Mouse (Mus musculus) right cerebral cortex, postnatal 14 days (tissue): ENCODE results near the gene Coro7.
"Not testable (repeated sequence)": the region's sequence is repeated elsewhere in the genome, so short reads cannot be mapped to it uniquely, and the experiment has no call there.

Source experiments
- DNase-seq: peaks from one replicate; pipeline ENCODE4 v3.0.0; 2022

Coro7 gene

DNA sequence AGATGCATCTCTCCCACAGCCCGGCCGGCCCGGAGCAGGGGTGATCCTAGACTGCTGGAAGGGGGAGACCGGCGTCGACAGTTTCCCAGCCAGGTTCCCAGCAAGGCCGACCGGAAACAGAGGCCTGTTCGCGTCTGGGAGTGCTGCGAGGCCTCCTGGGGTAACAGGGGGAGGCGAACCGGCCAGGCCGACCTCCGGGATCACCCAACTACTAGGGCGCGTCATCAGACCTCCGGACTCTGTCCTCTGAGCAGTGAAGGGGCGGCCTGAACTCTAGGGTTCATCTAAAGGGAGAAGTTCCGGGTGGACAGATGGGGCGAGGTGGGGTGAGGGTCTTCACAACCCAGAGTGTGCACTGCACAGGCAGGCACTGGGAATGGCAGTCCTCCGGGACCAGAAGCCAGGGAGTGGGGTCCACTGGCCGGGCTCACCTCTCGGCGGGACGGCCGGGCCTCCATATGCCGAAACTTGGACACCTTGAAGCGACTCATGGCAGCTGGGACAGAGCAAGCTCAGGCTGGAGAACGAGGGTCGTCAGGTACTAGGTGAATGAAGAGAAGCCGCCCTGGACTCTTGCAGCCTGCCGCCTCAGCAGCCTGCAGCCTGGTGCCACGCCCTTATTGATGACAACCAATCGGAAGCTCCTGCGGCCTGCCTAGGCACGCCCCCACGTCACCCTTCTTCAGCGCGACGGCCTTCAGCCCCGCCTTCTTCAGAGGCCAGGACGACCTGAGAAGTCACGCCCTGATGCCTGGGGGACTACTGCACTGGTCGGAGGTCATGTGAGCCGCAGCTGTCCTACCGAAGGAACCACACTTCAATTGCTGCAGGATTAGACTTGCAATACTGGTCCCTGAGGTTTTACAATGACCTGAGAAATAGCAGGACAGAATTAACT, at the start of gene Coro7:
Gene Coro7, minus strand, starts transcription at position 657 of the 898 bp plus-strand sequence.
- DNase-seq: peak; percentile 81

DNA sequence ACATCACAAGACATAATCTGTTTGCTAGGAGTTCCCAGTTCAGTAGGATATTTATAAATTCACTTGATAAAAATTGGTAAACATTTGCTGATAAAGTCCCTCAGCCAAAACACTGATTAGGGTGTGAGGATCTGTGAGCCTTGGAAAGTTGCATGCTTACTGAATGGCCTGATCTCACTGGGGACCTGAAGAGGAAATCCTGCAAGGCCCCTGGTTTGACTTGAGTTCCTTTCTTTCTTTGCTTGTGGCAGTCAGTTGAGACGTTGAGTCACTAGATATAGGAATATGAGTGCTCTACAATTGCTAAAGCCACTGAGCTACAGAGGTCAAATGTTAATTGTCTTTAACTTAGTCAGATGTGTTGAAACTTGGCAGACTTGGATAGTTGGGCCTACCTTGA, 48.4 kb upstream of the Coro7 start:
- DNase-seq: no peak

DNA sequence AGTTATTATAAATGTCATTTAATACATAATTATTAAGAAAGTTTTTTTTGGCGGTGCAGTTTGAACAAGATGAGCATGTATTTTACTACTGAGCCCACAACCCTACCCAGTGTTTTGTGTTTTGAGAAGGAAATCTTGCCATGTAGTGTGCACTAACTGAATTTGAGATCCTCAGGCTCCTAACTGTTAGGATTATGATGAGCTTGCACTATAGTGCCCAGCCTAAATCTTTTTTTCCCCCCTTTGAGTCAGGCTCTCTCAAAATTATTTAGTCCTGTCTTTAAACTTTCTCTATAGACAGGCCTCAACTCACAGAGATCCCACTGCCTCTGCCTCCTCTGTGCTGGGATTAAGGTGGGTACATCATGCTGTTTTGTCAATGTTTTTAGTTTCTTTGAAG, 47.9 kb upstream of the Coro7 start:
- no peak for DNase-seq

DNA sequence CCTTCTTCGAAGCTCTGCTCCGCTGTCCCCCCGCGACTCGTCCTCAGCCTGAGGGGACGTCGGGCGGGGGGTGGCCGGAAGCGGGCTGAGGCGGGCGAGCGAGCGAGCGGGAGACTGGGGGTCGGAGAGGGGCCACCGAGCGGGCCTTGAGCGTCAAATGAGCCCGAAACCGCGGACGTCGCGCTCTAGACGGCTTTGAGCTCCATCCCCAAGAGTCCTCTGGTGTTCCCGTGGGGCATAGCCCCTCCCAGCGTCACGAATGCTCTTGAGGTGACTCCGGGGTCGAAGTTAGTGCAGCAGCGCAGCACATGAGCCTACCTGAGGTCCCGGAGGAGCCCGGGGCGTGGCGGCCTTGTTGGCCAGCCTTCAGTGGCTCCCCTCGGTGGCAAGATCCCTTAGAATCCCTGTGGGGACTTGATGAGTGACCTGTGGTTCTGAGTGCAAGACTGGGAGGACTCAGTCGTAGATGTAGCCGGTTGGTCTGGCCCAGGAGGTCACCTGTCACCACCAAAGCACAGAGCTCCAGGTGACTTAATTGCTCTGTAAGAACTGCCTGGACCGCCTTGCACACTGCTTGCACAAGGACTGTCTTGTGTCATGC, 47.1 kb upstream of the Coro7 start:
- peak; percentile 26 for DNase-seq

DNA sequence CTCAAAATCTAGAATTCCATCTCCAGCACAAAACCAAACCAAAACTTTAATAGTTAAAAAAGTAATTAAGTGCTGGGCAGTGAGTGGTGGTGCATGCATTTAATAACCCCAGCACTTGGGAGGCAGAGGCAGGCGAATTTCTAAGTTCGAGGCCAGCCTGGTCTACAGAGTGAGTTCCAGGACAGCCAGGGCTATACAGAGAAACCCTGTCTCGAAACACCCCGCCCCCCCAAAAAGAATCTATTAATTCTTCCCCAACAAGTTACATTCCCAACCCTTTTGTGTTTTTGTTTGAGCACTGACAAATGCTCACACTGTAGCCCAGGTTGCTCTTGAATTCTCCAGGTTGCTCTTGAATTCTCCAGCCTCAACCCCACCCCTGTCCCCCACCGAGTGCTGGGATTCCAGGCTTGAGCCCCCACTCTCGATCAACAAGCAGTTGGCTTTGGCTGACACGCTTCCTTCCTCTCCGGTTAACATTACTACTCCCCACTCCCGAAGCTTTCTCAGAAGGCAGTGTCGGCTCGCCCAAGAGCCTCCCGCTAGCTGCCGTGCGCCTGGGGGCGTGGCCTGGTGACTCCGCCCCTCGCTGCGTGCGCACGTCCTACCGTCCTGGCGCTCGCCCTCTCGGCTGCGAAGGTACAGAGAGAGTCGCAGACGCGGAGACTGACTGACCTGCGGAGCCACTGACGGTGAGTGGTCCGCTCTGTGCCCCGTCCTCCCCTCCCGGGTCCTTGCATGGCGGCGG, 46.4 kb upstream of the Coro7 start, which contains the start of gene Hmox2:
Gene Hmox2, plus strand, starts transcription at position 582 of the 748 bp plus-strand sequence.
- DNase-seq: peak; percentile 92

DNA sequence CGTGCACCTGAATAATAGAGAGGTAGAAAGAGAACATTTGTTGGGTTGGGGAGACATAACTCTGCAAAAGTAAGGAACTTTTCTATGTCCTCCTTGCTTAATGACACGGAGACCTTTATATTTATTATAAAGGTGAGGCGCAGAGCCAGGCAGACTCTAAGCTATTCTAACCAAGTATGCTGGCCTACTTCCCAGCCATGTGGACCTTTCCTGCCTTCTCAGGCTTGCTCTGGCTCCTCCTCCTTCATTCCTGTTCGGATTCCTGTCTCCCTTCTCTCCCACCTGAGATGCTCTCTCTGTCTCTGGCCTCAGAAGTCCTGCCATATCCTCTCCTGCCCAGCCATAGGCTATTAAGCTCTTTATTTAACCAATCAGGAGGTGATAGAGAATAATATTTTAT, 45.7 kb upstream of the Coro7 start:
- DNase-seq: no peak

DNA sequence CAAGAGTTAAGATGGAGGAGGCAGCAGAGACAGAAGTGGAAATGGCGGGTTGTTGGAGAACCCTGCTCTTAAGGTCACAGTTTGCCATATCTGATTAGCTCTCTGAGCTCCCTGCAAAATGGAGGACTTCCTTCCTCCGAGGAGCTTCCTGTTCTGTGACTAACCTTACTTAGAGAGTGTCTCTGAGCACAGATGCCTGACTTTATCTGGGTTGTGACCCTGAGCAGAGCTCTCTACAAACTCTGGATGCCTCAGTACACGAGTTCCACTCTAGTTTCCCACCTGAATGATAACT, 43.3 kb upstream of the Coro7 start:
- no peak for DNase-seq

DNA sequence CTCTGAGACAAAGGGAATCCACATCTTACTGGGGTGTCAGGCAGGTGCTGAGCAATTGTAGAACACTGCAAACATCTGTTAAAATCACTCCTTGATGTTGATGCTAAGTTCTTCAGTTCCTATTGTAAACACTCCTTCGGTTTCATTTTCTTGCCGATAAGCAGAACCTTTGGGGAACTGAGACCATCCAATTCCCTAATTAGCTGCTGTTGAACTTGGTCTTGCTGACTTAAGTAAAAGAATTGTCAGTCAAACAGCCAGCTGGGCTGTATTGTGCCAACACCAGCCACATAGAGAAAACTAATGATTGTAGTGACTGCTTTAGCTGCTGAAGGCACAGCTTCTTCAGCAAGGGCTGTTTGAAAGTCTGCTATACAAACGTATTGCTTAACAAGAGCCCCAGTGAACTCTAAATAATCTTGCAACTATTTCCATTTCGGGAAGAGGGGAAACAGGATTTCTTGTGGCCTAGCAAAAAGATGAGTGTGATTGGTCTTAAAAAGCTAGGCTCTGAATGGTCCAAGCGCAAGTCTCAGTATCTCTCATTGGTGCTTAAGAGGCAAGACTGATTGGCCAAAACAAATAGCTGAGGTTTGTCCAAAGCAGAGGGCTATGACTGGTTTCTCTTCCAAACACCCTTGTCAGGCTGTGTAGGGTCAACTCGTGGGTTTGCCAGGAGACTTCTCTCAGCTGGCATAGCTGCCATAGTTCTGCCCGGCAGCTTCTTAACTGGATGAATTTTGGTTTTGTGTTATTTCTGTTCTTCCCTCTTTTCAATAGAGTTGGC, 42.7 kb upstream of the Coro7 start:
- no peak for DNase-seq

DNA sequence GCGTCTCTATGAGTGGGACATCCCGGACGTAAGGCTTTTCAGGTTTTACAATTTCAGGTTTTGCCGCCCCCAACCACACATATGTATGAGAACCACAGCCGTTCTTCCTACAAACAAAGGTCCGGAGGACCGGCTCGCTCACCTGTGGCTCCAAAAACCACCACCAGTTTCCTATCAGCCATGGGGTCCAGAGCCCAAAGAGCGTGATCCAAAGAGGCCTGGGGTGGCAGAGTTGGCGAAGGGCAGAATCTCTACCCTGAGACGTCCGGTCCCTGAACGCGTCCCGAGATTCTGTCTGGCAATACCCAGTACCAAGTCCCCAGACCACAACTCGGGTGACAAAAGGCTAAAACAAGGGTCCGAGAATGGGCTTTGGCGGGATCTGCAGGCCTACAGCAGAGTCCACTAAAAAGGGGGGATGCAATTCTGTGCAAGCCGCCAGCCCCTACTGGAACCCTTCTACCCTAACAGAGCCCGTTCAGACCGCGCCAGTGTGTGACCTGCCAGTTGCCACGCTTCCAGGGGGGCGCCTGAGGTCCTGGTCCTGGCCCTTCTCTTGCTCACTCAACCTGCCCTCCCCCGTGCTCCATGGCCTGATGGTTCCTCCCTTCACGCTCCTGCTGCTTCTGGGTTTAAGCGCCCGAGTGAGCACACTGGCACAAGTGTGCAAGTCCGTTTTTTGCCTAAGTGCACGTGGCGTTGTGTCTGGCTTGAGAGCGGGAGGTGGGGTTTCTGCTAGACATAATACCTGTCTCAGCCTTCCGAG, 39.4 kb upstream of the Coro7 start, which contains the start of gene Nmral1:
Gene Nmral1, minus strand, starts transcription at position 604 of the 766 bp plus-strand sequence.
- peak; percentile 54 for DNase-seq

DNA sequence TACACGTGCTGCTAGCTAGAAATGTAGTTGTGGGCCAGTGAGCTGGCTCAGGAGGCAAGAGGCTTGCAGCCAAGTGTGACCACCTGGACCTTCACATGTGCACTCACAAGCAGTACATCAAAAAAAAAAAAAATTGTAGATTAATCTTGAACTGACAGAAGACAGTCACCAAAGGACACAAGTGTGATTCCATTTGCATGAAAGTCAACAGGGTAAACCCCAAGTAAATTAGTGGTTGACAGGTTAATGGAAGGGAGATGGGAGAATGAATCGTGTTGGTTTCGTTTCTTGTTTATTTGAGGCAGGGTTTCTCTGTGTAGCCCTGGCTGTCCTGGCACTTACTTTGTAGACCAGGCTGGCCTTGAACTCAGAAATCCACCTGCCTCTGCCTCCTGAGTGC, 38.3 kb upstream of the Coro7 start:
- DNase-seq: no peak

DNA sequence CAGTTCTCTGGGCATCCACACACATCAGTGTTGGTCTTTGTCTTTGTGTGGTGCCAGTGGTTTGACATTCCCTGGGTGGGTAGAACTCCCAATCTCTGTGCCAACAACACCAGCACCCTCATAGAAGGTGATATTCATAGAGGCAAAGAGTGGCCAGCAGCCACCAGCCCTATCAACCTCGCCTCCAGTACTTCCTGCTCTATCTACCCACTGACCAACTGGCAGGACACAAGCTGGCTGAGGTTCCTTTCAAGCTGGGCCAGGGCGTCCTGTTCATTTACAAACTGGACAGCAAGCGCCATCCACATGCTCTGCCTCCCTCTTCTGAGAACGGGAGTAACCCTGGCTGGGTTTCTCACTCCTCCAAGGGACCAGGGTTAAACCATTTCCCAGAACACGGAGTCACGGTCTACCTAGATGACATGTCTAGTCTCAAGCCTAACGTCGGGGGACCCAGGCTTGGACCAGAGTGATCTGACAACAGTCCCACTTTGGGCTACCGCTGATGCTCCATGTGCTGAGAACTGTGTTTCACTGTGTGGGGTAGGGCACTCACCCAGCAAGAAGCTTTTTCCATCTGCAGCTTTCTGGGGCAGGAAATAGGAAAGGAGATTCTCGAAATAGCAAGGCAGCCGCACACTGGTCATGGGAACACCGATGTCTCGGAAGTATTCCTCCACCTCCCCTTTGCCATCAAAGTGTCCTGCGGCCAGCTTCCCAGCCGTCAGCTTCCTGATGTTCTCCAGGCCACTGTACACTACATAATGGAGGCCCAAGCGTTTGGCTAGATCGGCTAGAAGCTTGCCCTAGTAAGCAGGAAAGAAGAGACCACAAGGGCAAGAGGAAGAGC, 34.5 kb upstream of the Coro7 start:
- DNase-seq: no peak

DNA sequence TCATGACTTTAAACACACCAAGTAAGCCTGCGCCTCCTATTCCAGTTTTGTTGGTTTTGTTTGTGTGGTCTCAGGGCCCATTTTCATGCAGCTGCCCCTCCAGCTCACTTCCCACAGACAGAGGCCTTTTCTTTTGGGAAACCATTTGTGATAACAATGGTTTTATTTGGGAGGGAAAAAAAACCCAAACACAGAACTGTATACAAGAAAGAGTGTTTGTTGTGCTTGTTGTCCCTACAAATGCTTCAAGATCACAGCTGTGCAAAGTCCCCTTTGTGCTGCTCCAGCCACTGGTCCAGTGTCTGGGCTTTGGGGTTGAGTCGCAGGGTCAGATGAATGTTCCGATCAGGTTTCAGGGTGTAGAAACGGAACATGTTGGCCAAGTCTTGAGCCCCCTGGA, 31.6 kb upstream of the Coro7 start:
- no peak for DNase-seq

DNA sequence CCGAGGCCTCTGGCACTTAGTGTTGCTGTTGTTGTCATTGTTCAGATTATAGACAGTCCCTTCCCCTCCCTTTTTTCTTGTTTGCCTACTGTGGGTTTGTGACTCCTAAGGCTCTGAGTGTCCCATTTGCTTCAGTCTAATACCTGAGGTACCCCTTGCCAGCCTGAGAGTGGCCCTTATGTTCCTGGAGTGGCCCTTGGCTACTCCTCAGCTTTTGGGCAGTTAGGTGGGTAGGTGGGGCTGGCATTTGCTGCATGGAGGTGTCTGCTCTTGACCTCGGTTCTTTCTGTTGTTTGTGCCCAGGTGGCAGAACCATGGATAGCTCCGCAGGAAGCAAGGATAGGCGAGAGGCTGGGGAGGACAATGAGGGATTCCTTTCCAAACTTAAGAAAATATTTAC, 26.0 kb upstream of the Coro7 start:
- DNase-seq: no peak

DNA sequence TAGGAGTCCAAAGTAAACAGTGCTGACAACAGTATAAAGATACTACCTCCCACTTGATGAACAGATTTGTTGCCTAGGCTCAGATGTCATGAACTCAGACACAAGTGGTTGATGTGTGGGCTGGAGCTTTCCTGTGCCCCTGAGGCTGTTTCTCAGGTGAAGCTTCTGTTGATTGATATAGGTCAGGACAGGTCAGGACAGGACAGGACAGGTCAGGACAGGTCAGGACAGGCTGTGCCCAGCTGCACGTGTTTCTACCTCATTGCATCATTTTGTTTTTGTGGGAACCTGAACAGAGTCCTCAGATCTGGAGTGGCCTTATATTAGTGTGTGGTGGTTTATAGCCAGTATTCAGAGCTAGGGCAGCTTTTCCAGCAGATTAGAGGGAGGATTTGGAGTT, 23.1 kb upstream of the Coro7 start:
- no peak for DNase-seq

DNA sequence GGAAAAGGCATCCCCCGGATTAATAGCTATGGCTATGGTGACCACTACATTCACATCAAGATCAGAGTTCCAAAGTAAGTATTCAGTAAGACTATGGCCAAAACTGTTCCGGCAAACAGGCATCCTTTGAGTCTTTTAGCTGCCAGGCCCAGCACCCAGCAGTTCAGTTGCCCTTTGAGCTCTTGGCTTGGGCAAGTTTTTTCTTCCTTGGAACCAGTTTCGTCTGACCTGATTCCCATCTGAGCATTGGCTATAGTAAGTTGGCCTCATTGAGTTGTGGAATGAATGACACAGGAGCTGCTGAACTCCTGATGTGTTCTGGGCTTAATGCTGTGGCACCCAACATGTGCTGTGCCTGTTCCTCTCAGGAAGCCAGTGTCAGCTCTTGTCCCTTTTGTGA, 21.6 kb upstream of the Coro7 start:
- no peak for DNase-seq

DNA sequence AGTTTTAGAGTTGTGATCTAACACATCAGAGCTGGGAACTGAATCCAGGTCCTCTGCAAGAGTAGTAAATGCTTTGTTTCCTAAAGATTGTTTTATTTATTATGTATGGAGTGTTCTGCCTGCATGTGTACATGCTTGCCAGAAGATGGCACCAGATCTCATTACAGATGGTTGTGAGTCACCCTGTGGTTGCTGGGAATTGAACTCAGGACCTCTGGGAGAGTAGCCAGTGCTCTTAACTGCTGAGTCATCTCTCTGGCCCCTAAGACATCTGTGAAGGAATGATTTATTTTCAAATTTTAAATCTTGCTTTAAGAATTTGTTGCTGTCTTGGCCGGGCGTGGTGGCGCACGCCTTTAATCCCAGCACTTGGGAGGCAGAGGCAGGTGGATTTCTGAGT, 9.8 kb upstream of the Coro7 start:
- not testable (repeated sequence) for DNase-seq

DNA sequence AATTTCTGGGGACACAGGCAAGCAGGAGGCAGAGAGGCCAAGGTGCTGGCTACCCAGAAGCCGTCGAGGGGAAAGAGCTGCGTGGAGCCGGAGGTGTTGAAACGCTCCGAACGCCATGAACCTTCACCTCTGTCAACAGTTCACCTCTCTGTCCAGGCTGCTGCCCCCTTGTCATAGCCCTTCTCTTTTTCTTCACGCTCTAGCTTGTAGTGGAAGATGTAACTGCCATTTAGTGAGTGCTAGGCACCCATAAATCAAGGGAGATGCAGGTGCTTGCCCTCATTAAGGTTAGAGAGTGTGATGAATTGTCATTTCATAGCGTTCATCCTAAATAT, 4.8 kb upstream of the Coro7 start:
- no peak for DNase-seq

DNA sequence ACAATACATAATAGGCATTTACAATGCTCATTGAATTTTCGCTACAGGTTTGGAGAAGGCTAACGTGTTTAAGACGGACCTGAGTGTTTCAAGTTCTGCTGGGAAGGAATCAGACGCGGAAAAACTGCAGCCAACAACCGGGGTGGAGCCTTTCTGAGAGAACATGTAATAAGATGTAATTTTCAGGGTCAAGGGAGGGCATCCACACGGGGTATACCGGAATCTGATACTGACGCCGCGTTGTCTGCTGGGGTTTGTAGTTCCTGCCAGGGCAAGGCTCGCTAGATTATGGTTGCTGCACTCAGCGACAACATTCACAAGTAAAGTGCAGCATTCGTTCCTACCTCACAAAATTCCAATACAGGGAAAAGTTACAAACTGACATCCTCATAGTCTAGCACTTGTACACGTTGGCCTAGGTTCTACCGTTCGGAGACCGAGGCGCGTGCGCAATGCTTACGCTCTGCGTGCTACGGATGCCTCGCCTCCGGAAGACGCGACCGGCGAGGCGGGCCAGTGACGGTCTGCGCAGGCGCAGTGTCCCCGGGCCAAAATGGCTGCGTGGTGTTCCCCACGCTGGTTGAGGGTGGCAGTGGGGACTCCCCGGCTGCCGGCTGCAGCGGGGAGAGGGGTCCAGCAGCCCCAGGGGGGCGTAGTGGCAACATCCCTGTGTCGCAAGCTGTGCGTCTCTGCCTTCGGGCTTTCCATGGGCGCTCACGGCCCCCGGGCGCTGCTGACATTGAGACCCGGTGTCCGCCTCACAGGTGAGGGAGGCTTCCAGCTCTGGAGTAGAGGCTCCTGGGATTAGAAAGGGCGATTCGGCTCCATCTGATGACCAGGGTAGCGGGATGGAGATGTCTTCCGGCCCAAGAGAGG, 4.2 kb upstream of the Coro7 start:
- peak; percentile 99 for DNase-seq

DNA sequence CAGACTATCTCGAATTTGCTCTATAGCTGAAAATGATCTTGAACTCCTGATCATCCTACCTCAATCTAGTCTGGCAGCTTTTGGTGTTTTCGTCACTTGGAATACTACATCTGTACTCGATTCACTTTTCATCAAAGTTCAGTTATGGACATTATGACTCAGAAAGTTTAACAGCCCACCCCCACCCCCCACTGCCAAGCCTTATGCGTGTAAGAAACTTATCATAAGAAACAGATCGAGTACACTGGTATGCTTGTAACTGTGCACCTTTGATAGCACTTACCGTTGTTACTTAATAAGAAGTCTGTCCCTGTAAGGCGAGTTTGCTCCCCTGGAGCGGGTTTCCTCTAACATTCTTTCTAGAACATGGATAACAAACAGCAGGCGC, 3.6 kb upstream of the Coro7 start:
- DNase-seq: no peak

DNA sequence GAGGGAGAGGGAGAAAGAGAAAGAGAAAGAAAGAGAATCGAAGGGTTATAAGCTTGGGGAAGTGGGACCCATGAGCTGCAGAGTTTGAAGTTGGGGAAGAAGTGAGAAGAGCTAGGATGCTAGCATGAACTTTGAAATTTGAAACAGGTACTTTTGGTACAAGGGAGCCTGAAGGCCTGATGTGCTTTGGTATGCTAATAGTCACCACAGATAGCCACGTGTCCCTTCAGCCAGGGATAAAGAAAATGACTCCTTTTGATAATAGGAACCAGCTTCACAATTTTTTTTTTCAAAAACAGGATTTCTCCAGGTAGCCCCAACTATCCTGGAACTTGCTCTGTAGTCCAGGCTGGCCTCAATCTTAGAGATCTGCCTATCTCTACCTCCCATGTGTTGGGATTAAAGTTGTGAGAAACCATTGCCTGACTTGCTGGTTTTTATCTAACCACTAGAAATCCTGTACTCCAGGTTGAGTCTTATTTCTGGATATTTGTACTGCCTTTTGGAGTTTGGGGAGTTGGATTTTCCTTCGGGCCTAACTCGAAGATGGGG, 3.1 kb upstream of the Coro7 start:
- no peak for DNase-seq
